Mouse (Mus musculus): ENCODE measurements around the gene Atf7ip. TPM values are rescaled to one million over a fixed set of nuclear protein-coding genes. Genes with fewer than 3 reads are reported as not detected.

The Atf7ip gene
- polyA plus RNA-seq, 2 experiments, result 35.7 to 38.4 TPM

GRCm38 (mm10) chr6:136551550-136552109 lies 45.7 kb downstream of the Atf7ip start:
- 81% methylated on average over 7 of the region's 7 CpGs for WGBS
- no peak overlapping the region for H3K4me2 ChIP-seq (replicated peaks; ENCODE audit: low read depth, low read length, severe bottlenecking)
- no peak overlapping the region for H3K27ac ChIP-seq (replicated peaks; ENCODE audit: low read depth, low read length)
- H3K27me3 ChIP-seq (ENCODE audit: control insufficient read depth, insufficient read depth, low read length), result no peaks in the 10 kb centered on the region
- ATAC-seq (ENCODE audit: low FRiP score, low read depth) (no peak), DNase-seq (ENCODE audit: low spot score) (no peak)
- no peak overlapping the region for H3K9ac ChIP-seq (ENCODE audit: low read depth, low read length, severe bottlenecking)
- no peaks in the 10 kb centered on the region for H3K9me3 ChIP-seq (ENCODE audit: control insufficient read depth, low read length)
- no peak for TF ChIP-seq POLR2A (IDR thresholded peaks at IDR 0.05; ENCODE audit: borderline replicate concordance, extremely low read depth, insufficient read depth, insufficient read length)
- H3K4me1 ChIP-seq (ENCODE audit: control insufficient read depth, insufficient read depth, low read length), result peaks cover 29% of the 10 kb centered on the region
- 0 out of 2 replicates have a peak, but pooled peaks cover 3% of the 10 kb centered on the region for H3K36me3 ChIP-seq (ENCODE audit: control insufficient read depth, insufficient read depth, low read length)
- H3K4me3 ChIP-seq (replicated peaks; ENCODE audit: low read length), result no peak overlapping the region

- Histone ChIP-seq H3K4me3 (replicated peaks; ENCODE audit: low read length) (no peak overlapping the region), H3K36me3 (ENCODE audit: control insufficient read depth, insufficient read depth, low read length) (0 out of 2 replicates have a peak, but pooled peaks cover 7% of the 10 kb centered on the region), H3K9me3 (ENCODE audit: control insufficient read depth, low read length) (no peaks in the 10 kb centered on the region), H3K4me1 (ENCODE audit: control insufficient read depth, insufficient read depth, low read length) (peaks cover 24% of the 10 kb centered on the region), H3K4me2 (replicated peaks; ENCODE audit: low read depth, low read length, severe bottlenecking) (no peak overlapping the region; the same call in 1 of the 2 replicates), H3K27me3 (ENCODE audit: control insufficient read depth, insufficient read depth, low read length) (no peaks in the 10 kb centered on the region), H3K9ac (ENCODE audit: low read depth, low read length, severe bottlenecking) (no peak overlapping the region), H3K27ac (replicated peaks; ENCODE audit: low read depth, low read length) (peak overlapping the region; percentile 72)
- ATAC-seq (ENCODE audit: low FRiP score, low read depth), result no peak
- TF ChIP-seq POLR2A (IDR thresholded peaks at IDR 0.05; ENCODE audit: borderline replicate concordance, extremely low read depth, insufficient read depth, insufficient read length), result no peak
- no peak for DNase-seq (ENCODE audit: low spot score)
- 70% methylated on average over 5 of the region's 5 CpGs for WGBS
Observed at GRCm38 (mm10) chr6:136553156-136553555, 47.2 kb downstream of the Atf7ip start.

GRCm38 (mm10) chr6:136553767-136554569 lies 48.0 kb downstream of the Atf7ip start:
- 28% methylated on average over 11 of the region's 11 CpGs for WGBS
- Histone ChIP-seq H3K4me2 (replicated peaks; ENCODE audit: low read depth, low read length, severe bottlenecking) (no peak overlapping the region; the same call in 1 of the 2 replicates), H3K36me3 (ENCODE audit: control insufficient read depth, insufficient read depth, low read length) (0 out of 2 replicates have a peak, but pooled peaks cover 7% of the 10 kb centered on the region), H3K27ac (replicated peaks; ENCODE audit: low read depth, low read length) (peak overlapping the region; percentile 73), H3K4me3 (replicated peaks; ENCODE audit: low read length) (no peak overlapping the region), H3K9me3 (ENCODE audit: control insufficient read depth, low read length) (no peaks in the 10 kb centered on the region), H3K4me1 (ENCODE audit: control insufficient read depth, insufficient read depth, low read length) (peaks cover 20% of the 10 kb centered on the region), H3K27me3 (ENCODE audit: control insufficient read depth, insufficient read depth, low read length) (no peaks in the 10 kb centered on the region), H3K9ac (ENCODE audit: low read depth, low read length, severe bottlenecking) (no peak overlapping the region)
- ATAC-seq (ENCODE audit: low FRiP score, low read depth) (peak; percentile 86), DNase-seq (ENCODE audit: low spot score) (peak; percentile 87)
- no peak for TF ChIP-seq POLR2A (IDR thresholded peaks at IDR 0.05; ENCODE audit: borderline replicate concordance, extremely low read depth, insufficient read depth, insufficient read length)

GRCm38 (mm10) chr6:136554774-136555522 lies 49.0 kb downstream of the Atf7ip start:
- H3K4me1 ChIP-seq (ENCODE audit: control insufficient read depth, insufficient read depth, low read length), result peaks cover 14% of the 10 kb centered on the region
- H3K9ac ChIP-seq (ENCODE audit: low read depth, low read length, severe bottlenecking), result no peak overlapping the region
- WGBS, result 82% methylated on average over 7 of the region's 7 CpGs
- no peaks in the 10 kb centered on the region for H3K27me3 ChIP-seq (ENCODE audit: control insufficient read depth, insufficient read depth, low read length)
- H3K4me2 ChIP-seq (replicated peaks; ENCODE audit: low read depth, low read length, severe bottlenecking), result no peak overlapping the region
- H3K27ac ChIP-seq (replicated peaks; ENCODE audit: low read depth, low read length), result no peak overlapping the region; the same call in 1 of the 2 replicates
- peaks cover 12% of the 10 kb centered on the region for H3K36me3 ChIP-seq (ENCODE audit: control insufficient read depth, insufficient read depth, low read length)
- no peak overlapping the region for H3K4me3 ChIP-seq (replicated peaks; ENCODE audit: low read length)
- no peak for ATAC-seq (ENCODE audit: low FRiP score, low read depth)
- H3K9me3 ChIP-seq (ENCODE audit: control insufficient read depth, low read length), result no peaks in the 10 kb centered on the region
- DNase-seq (ENCODE audit: low spot score), result peak; percentile 55
- no peak for TF ChIP-seq POLR2A (IDR thresholded peaks at IDR 0.05; ENCODE audit: borderline replicate concordance, extremely low read depth, insufficient read depth, insufficient read length)

- ATAC-seq (ENCODE audit: low FRiP score, low read depth), result no peak
- Histone ChIP-seq H3K9me3 (ENCODE audit: control insufficient read depth, low read length) (no peaks in the 10 kb centered on the region), H3K4me1 (ENCODE audit: control insufficient read depth, insufficient read depth, low read length) (peaks cover 13% of the 10 kb centered on the region; the same call in 1 of the 2 replicates), H3K27me3 (ENCODE audit: control insufficient read depth, insufficient read depth, low read length) (no peaks in the 10 kb centered on the region), H3K4me2 (replicated peaks; ENCODE audit: low read depth, low read length, severe bottlenecking) (no peak overlapping the region), H3K9ac (ENCODE audit: low read depth, low read length, severe bottlenecking) (no peak overlapping the region), H3K27ac (replicated peaks; ENCODE audit: low read depth, low read length) (no peak overlapping the region), H3K36me3 (ENCODE audit: control insufficient read depth, insufficient read depth, low read length) (peaks cover 17% of the 10 kb centered on the region), H3K4me3 (replicated peaks; ENCODE audit: low read length) (no peak overlapping the region)
- no peak for TF ChIP-seq POLR2A (IDR thresholded peaks at IDR 0.05; ENCODE audit: borderline replicate concordance, extremely low read depth, insufficient read depth, insufficient read length)
- DNase-seq (ENCODE audit: low spot score), result peak; percentile 69
- WGBS, result 66% methylated on average over 5 of the region's 5 CpGs
Observed at GRCm38 (mm10) chr6:136555523-136555915, 49.6 kb downstream of the Atf7ip start.
